Mouse (Mus musculus): ENCODE measurements around the gene Mbnl1. TPM values are rescaled to one million over a fixed set of nuclear protein-coding genes. Genes with fewer than 3 reads are reported as not detected.

Mbnl1 gene
- total RNA-seq, 4 experiments from 2014 or later, result 518 to 1,002 (median 693) TPM

- no peak for DNase-seq
These were observed 142.5 kb downstream of the Mbnl1 start for GRCm38 (mm10) chr3:60615057-60615606.

GRCm38 (mm10) chr3:60615615-60616014 is 143.0 kb downstream of the Mbnl1 start:
- no peak for DNase-seq

DNA sequence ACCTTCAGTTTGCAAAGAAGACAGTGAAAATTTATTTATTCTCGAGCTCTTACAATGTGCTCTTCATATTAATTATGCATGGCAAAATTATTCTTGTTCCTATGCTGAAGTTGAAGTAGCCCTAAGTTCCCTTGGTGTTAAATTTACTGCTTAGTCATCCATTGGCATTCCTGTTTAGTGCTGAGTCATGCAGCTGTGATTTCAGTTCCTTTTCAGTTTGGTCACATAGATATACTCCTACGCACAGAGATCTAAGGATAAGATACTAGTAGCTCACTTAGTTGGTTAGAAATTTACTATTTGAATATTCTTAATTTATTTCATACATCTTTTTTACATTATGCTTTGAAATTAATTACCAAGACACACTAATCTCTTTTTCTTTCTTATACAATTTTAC is 143.5 kb downstream of the Mbnl1 start:
- no peak for DNase-seq

GRCm38 (mm10) chr3:60617643-60618042 is 145.0 kb downstream of the Mbnl1 start:
- no peak for DNase-seq

DNA sequence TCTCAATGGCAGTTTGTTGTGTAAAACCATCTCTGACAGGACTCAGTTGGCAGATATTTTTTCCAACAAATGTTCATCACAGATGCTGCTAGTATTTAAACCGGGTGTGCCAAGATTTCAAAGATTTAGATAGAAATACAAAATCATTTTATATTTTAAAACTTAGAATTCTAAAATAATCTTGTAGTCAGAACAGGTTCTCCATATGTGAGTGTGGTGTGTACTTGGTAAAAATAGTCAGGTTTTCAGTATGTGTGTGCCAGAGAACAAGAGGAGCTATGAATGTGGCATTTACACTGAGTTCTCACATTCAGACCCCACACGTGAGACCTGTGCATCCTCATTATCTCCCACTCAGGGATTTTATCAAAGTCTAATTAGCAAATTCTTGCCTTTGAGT is 147.6 kb downstream of the Mbnl1 start:
- DNase-seq, result no peak

GRCm38 (mm10) chr3:60631183-60631582 is 158.6 kb downstream of the Mbnl1 start:
- DNase-seq, result no peak

GRCm38 (mm10) chr3:60631754-60632153 is 159.1 kb downstream of the Mbnl1 start:
- no peak for DNase-seq

DNA sequence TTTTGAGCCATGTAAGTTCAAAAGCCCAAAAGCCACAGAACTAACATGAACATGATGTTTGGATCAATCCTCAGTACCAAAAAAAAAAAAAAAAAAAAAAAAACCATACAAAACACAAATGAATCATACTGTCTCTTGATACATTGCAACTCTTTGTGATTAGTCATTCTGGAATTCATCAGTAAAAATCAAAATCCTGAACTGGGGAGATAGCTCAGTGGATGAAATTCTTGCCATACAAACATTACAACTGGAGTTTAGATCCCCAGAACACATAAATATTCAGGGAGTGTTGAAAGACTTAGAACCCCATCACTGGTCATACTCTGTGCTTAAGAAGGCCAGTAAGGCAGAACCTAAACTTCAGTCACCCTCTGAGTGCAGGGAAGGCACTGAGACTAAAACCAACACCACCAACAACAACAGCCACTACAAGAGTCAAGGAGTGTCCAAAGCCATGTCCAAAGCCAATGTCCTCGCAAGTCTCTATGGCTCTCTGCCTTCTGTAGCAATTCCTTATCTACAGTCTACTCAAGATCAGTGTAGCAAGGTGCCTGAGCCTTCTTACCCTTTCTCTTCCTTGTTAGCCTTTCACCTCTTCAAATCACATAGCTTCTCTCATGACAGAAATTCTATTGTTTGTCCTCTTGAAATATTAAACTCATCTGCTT is 160.3 kb downstream of the Mbnl1 start:
- DNase-seq, result no peak

- no peak for DNase-seq
These were observed 165.9 kb downstream of the Mbnl1 start for GRCm38 (mm10) chr3:60638530-60638929.

DNA sequence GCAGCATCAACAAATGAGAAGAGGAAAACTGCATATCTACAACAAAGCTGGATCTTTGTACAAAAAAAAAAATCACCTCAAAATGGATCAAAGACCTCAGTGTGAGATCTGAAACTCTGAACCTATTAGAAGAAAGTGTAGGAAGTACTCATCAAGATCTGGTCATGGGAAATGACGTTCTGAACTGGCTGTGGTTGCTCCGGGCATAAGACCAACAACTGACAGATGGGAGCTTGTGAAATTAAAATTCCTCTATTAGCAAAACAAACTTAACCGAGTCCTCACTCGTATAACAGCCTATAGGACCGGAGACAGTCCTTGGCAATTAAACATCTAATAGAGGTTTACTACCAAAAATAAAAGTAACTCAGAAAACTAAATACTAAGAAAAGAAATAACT is 166.5 kb downstream of the Mbnl1 start:
- no peak for DNase-seq

- no peak for DNase-seq
These were observed 169.6 kb downstream of the Mbnl1 start for GRCm38 (mm10) chr3:60642227-60642626.

- DNase-seq, result no peak
These were observed 172.9 kb downstream of the Mbnl1 start for GRCm38 (mm10) chr3:60645531-60645930.

DNA sequence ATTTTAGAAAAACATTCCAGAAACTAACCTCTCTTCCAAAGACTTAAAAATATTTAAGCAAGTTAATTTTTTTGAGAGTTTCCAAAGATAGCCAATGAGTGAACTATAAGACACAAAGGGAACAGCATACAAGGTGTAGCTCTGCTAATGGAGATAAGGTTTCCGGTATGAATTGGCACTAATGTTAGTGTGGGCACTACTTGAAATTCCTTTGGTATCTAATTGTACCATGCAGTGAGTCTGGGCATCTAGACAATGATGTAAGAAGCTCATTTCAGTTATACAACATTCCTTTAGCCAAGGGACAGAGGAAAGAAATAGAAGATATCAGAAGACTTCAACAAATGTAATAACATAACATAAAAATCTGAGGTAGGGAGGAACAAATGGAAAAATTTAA is 175.7 kb downstream of the Mbnl1 start:
- no peak for DNase-seq

DNA sequence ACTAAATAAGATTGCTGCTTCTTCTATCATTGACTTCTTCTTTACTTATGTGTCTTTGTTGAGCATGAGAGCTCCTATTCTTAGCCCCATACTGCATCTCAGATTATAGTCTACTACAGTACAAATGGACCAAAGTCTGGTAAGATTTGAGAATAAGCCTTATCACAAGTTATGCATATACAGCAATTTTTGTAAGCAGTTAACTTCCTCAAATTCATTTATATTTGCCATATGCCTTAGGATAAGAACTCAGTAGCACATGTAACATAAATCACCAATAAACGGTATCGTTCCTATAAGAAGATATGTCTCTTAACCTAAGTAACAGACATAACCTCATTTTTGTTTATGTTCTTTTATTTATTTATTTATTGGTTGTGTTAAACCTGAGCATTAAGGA is 188.1 kb downstream of the Mbnl1 start:
- DNase-seq, result no peak
